Mouse (Mus musculus): ENCODE data around the gene Fam49a. TPM values are rescaled to one million over a fixed set of nuclear protein-coding genes. Genes with fewer than 3 reads are reported as not detected.
"Not testable (repeated sequence)": the region's sequence is repeated elsewhere in the genome, so short reads cannot be mapped to it uniquely, and the experiment has no call there.

Gene Fam49a
- polyA plus RNA-seq, 1 experiment: 3.4 TPM

- WGBS: 78% methylated on average over 6 of the region's 6 CpGs
- no peaks in the 10 kb centered on the region for H3K4me1 ChIP-seq (ENCODE audit: control insufficient read depth, insufficient read depth, low read length)
- no peak for DNase-seq
- TF ChIP-seq POLR2A (IDR thresholded peaks at IDR 0.05; ENCODE audit: low read depth, low read length) (no peak), CTCF (conservative IDR thresholded peaks at IDR 0.05; ENCODE audit: insufficient read depth, insufficient read length, low read depth, low read length) (no peak)
- no peak overlapping the region for H3K27ac ChIP-seq (ENCODE audit: insufficient read depth, low read depth, low read length)
- no peak overlapping the region for H3K4me3 ChIP-seq (ENCODE audit: insufficient read depth, low read depth, low read length)
- H3K27me3 ChIP-seq (replicated peaks; ENCODE audit: control insufficient read depth, insufficient read depth, low read length): no peaks in the 10 kb centered on the region
- no peaks in the 10 kb centered on the region for H3K36me3 ChIP-seq (ENCODE audit: control insufficient read depth, insufficient read depth, low read length)
These were observed 36.2 kb upstream of the Fam49a start for GRCm38 (mm10) chr12:12225706-12226105.

DNA sequence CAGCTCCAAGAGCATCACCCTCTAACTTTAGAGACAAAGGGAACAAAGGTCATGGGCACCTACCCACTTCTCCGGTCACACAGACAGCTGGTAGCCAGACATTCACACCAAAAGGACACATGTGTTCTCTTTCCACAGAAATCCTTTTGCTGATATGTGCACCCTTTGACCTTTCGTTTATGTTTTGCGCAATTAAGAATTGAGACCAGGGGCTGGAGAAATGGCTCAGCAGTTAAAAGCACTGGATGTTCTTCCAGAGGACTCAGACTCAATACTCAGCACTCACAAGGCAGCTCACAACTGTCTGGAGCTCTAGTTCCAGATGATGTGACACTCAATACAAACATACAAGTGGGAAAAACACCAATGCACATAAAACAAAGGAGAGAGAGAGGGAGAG, 34.3 kb upstream of the Fam49a start:
- no peak for DNase-seq
- WGBS: 83% methylated on average over 3 of the region's 3 CpGs
- TF ChIP-seq POLR2A (IDR thresholded peaks at IDR 0.05; ENCODE audit: low read depth, low read length): no peak
- TF ChIP-seq CTCF (conservative IDR thresholded peaks at IDR 0.05; ENCODE audit: insufficient read depth, insufficient read length, low read depth, low read length): no peak
- H3K4me1 ChIP-seq (ENCODE audit: control insufficient read depth, insufficient read depth, low read length): no peaks in the 10 kb centered on the region
- H3K36me3 ChIP-seq (ENCODE audit: control insufficient read depth, insufficient read depth, low read length): no peaks in the 10 kb centered on the region
- no peaks in the 10 kb centered on the region for H3K27me3 ChIP-seq (replicated peaks; ENCODE audit: control insufficient read depth, insufficient read depth, low read length)
- H3K27ac ChIP-seq (ENCODE audit: insufficient read depth, low read depth, low read length): no peak overlapping the region
- no peak overlapping the region for H3K4me3 ChIP-seq (ENCODE audit: insufficient read depth, low read depth, low read length)

DNA sequence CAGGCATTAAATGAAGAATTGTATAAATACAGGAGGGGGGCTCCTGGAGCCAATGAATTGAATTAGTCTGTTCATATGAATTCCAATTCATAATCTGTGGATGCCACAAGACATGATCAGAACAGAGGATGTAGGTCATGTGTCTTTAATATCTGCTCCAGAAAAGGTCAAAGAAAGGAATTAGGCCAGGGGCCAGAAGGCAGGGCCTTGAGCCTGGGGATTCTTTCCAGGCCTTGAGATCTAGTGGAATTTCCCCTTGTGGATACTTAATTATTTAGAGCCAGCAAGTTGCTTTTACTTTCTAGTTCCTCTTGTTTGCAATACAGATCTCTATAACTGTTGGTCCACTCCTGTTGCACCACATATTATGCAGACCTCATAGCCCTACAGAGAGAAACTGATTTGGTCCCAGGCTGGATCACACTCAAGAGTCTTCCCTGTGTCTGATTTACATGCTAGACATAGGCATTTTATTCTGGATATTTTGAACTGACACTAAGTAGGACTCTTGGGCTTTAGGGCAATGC, 31.8 kb upstream of the Fam49a start:
- DNase-seq: peak; percentile 38
- TF ChIP-seq POLR2A (IDR thresholded peaks at IDR 0.05; ENCODE audit: low read depth, low read length) (no peak), CTCF (conservative IDR thresholded peaks at IDR 0.05; ENCODE audit: insufficient read depth, insufficient read length, low read depth, low read length) (no peak)
- no peak overlapping the region for H3K27ac ChIP-seq (ENCODE audit: insufficient read depth, low read depth, low read length)
- H3K4me1 ChIP-seq (ENCODE audit: control insufficient read depth, insufficient read depth, low read length): no peaks in the 10 kb centered on the region
- H3K4me3 ChIP-seq (ENCODE audit: insufficient read depth, low read depth, low read length): no peak overlapping the region
- no peaks in the 10 kb centered on the region for H3K36me3 ChIP-seq (ENCODE audit: control insufficient read depth, insufficient read depth, low read length)
- H3K27me3 ChIP-seq (replicated peaks; ENCODE audit: control insufficient read depth, insufficient read depth, low read length): no peaks in the 10 kb centered on the region

GRCm38 (mm10) chr12:12232097-12232496, 29.8 kb upstream of the Fam49a start:
- H3K4me1 ChIP-seq (ENCODE audit: control insufficient read depth, insufficient read depth, low read length): no peaks in the 10 kb centered on the region
- H3K36me3 ChIP-seq (ENCODE audit: control insufficient read depth, insufficient read depth, low read length): no peaks in the 10 kb centered on the region
- no peak overlapping the region for H3K27ac ChIP-seq (ENCODE audit: insufficient read depth, low read depth, low read length)
- DNase-seq: no peak
- TF ChIP-seq POLR2A (IDR thresholded peaks at IDR 0.05; ENCODE audit: low read depth, low read length) (no peak), CTCF (conservative IDR thresholded peaks at IDR 0.05; ENCODE audit: insufficient read depth, insufficient read length, low read depth, low read length) (no peak)
- no peaks in the 10 kb centered on the region for H3K27me3 ChIP-seq (replicated peaks; ENCODE audit: control insufficient read depth, insufficient read depth, low read length)
- no peak overlapping the region for H3K4me3 ChIP-seq (ENCODE audit: insufficient read depth, low read depth, low read length)
- WGBS: 85% methylated on average over 4 of the region's 4 CpGs

- Histone ChIP-seq H3K4me1 (ENCODE audit: control insufficient read depth, insufficient read depth, low read length) (no peaks in the 10 kb centered on the region), H3K27ac (ENCODE audit: insufficient read depth, low read depth, low read length) (no peak overlapping the region), H3K4me3 (ENCODE audit: insufficient read depth, low read depth, low read length) (no peak overlapping the region), H3K36me3 (ENCODE audit: control insufficient read depth, insufficient read depth, low read length) (no peaks in the 10 kb centered on the region), H3K27me3 (replicated peaks; ENCODE audit: control insufficient read depth, insufficient read depth, low read length) (no peaks in the 10 kb centered on the region)
- no peak for TF ChIP-seq CTCF (conservative IDR thresholded peaks at IDR 0.05; ENCODE audit: insufficient read depth, insufficient read length, low read depth, low read length)
- no peak for DNase-seq
- 30% methylated on average over 5 of the region's 5 CpGs for WGBS
These were observed 25.0 kb upstream of the Fam49a start for GRCm38 (mm10) chr12:12236978-12237377.

- no peak overlapping the region for H3K4me3 ChIP-seq (ENCODE audit: insufficient read depth, low read depth, low read length)
- H3K36me3 ChIP-seq (ENCODE audit: control insufficient read depth, insufficient read depth, low read length): no peaks in the 10 kb centered on the region
- WGBS: 63% methylated on average over 3 of the region's 3 CpGs
- H3K27me3 ChIP-seq (replicated peaks; ENCODE audit: control insufficient read depth, insufficient read depth, low read length): no peaks in the 10 kb centered on the region
- DNase-seq: no peak
- H3K4me1 ChIP-seq (ENCODE audit: control insufficient read depth, insufficient read depth, low read length): no peaks in the 10 kb centered on the region
- H3K27ac ChIP-seq (ENCODE audit: insufficient read depth, low read depth, low read length): no peak overlapping the region
- no peak for TF ChIP-seq POLR2A (IDR thresholded peaks at IDR 0.05; ENCODE audit: low read depth, low read length)
- TF ChIP-seq CTCF (conservative IDR thresholded peaks at IDR 0.05; ENCODE audit: insufficient read depth, insufficient read length, low read depth, low read length): no peak
These were observed 22.4 kb upstream of the Fam49a start for GRCm38 (mm10) chr12:12239502-12239901.

DNA sequence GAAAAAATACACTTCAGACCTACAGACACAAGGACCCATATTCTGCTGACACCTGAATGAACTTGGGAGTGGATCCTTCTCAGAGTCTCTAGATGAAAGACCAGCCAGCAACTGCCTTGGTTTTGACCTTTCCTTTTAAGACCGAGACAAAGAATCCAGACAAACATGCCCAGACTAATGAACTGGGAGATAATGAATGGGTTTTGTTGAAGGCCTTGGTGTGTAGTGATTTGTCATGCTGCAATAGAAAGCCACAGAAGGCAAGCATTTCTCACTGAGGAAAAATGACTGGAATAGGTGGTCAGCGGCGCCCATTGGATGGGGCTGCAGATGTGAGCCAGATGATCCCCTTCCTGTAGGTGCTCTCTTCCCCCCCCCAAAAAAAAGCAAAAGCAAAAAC, 18.8 kb upstream of the Fam49a start:
- TF ChIP-seq POLR2A (IDR thresholded peaks at IDR 0.05; ENCODE audit: low read depth, low read length) (no peak), CTCF (conservative IDR thresholded peaks at IDR 0.05; ENCODE audit: insufficient read depth, insufficient read length, low read depth, low read length) (no peak)
- no peaks in the 10 kb centered on the region for H3K4me1 ChIP-seq (ENCODE audit: control insufficient read depth, insufficient read depth, low read length)
- 72% methylated on average over 3 of the region's 3 CpGs for WGBS
- no peak overlapping the region for H3K4me3 ChIP-seq (ENCODE audit: insufficient read depth, low read depth, low read length)
- DNase-seq: no peak
- H3K27me3 ChIP-seq (replicated peaks; ENCODE audit: control insufficient read depth, insufficient read depth, low read length): no peaks in the 10 kb centered on the region; the same call in 1 of the 2 replicates
- H3K27ac ChIP-seq (ENCODE audit: insufficient read depth, low read depth, low read length): no peak overlapping the region
- H3K36me3 ChIP-seq (ENCODE audit: control insufficient read depth, insufficient read depth, low read length): no peaks in the 10 kb centered on the region

GRCm38 (mm10) chr12:12247023-12247422, 14.9 kb upstream of the Fam49a start:
- H3K27ac ChIP-seq (ENCODE audit: insufficient read depth, low read depth, low read length); H3K4me3 ChIP-seq (ENCODE audit: insufficient read depth, low read depth, low read length); H3K4me1 ChIP-seq (ENCODE audit: control insufficient read depth, insufficient read depth, low read length); H3K36me3 ChIP-seq (ENCODE audit: control insufficient read depth, insufficient read depth, low read length); H3K27me3 ChIP-seq (replicated peaks; ENCODE audit: control insufficient read depth, insufficient read depth, low read length); DNase-seq: not testable (repeated sequence)
- WGBS: 80% methylated on average over 4 of the region's 4 CpGs

All from kidney, adult 2 months (tissue).